Mouse (Mus musculus): ENCODE measurements around the gene 1700008O03Rik. TPM values are rescaled to one million over a fixed set of nuclear protein-coding genes. Genes with fewer than 3 reads are reported as not detected.

Gene 1700008O03Rik
- 1.1 TPM for polyA plus RNA-seq (2014; fragmentation: Illumina TruSeq; extraction: RNeasy Lipid Tissue Mini Kit (QIAGEN cat#74804); ENCODE audit: low read depth, low replicate concordance)

DNA sequence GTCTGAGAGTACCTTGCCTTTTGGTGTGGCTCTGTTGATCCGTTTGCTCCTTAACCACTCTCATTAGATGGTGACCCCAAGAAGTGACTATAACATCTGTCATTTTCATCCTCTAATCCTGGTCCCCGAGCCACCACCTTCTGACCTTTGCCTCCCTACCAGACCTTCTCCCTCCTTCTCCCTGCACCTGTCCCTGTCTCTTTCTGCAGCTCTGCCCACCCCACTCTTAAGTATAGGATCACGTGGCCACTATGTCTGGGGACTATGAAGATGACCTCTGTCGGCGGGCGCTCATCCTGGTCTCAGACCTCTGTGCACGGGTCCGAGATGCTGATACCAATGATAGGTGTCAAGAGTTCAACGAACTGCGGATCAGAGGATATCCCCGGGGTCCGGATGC, at the start of gene 1700008O03Rik:
Gene 1700008O03Rik (minus strand): TSS at position 101 of the 400 bp plus-strand sequence.

DNA sequence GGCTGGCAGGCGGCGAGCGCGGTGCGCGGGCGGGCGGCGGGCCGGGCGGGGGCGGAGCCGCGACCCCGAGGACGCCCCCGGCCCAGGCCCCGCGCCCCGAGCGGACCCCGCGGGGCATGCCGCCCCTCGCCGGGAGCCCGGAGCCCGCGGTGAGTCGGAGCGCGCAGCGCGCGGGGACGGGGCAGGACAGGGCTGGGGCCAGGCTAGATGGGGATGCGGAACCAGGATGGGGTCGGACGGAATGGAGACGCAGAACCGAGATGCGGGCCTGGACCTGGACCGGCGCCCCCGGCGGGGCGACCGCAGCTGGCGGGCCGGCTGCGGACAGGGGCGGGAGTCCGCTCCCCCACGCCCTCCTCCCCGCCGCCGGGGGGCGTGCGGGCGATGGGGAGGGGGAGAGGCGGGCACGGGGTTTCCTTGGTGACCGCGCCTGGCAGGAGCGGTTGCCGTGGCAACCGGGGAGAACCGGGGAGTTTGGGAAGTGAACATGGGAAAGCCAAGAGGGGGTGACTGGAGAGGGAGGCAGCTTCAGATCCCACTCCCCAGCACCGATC, 43.4 kb upstream of the 1700008O03Rik start, which contains the start of gene Lrrc4b:
Gene Lrrc4b (plus strand): TSS at position 51 of the 554 bp plus-strand sequence.

DNA sequence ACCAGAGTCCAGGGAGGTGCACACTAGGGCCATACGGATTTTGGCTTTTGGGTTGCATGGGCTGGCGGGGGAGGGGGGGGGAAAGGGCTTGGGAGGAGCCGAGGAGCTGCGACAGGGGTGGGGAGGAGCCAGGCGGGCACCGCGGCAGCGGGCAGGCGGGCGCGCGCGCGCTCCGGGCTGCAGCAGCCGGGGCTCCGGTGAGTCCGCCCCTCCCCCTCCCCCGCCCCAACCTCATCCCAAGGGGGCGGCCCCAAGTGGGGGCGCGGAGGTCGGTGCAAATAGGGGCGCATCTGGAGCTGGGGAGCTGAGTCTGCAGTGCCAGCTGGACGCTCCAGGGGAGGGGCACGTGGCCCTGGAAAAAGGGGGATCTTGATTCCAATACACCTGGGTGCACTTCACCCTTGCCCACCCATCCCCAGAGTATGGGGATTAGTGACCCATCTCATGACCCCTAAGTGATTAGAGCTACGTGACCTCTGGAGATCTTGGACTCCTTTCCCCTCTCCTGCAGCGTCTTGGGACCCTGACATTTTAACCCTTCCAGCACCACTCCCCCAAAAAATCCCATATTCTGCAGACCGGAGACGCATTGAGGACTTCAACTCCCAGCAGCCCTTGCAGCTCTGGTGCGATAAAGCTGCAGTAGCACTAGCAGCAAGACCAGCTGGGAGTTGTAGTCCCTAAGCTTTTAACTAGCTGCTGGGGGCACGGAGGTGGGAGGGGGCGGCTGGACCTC, 1.5 kb downstream of the 1700008O03Rik start, which contains the start of gene Syt3:
Gene Syt3 (plus strand): TSS at position 123 of the 736 bp plus-strand sequence.

Other genes starting within 250 kb of the 1700008O03Rik start
- 0.99 TPM for gene Klk1b16, start 249.1 kb downstream of the 1700008O03Rik start, polyA plus RNA-seq (2014; fragmentation: Illumina TruSeq; extraction: RNeasy Lipid Tissue Mini Kit (QIAGEN cat#74804); ENCODE audit: low read depth, low replicate concordance)
- gene Klk1b24, start 197.6 kb downstream of the 1700008O03Rik start, polyA plus RNA-seq (2014; fragmentation: Illumina TruSeq; extraction: RNeasy Lipid Tissue Mini Kit (QIAGEN cat#74804); ENCODE audit: low read depth, low replicate concordance) = 10.9 TPM
- 2.6 TPM for gene Klk1b3, start 187.6 kb downstream of the 1700008O03Rik start, polyA plus RNA-seq (2014; fragmentation: Illumina TruSeq; extraction: RNeasy Lipid Tissue Mini Kit (QIAGEN cat#74804); ENCODE audit: low read depth, low replicate concordance)
- not detected for gene Klk1b4, start 178.4 kb downstream of the 1700008O03Rik start, polyA plus RNA-seq (2014; fragmentation: Illumina TruSeq; extraction: RNeasy Lipid Tissue Mini Kit (QIAGEN cat#74804); ENCODE audit: low read depth, low replicate concordance)
- gene Klk1b5, start 169.9 kb downstream of the 1700008O03Rik start, polyA plus RNA-seq (2014; fragmentation: Illumina TruSeq; extraction: RNeasy Lipid Tissue Mini Kit (QIAGEN cat#74804); ENCODE audit: low read depth, low replicate concordance) = 0.64 TPM
- 1.4 TPM for gene Klk1, start 160.5 kb downstream of the 1700008O03Rik start, polyA plus RNA-seq (2014; fragmentation: Illumina TruSeq; extraction: RNeasy Lipid Tissue Mini Kit (QIAGEN cat#74804); ENCODE audit: low read depth, low replicate concordance)
- gene Gm36864, start 149.6 kb downstream of the 1700008O03Rik start, polyA plus RNA-seq (2014; fragmentation: Illumina TruSeq; extraction: RNeasy Lipid Tissue Mini Kit (QIAGEN cat#74804); ENCODE audit: low read depth, low replicate concordance) = 76.3 TPM
- 52.1 TPM for gene 1700028J19Rik, start 139.1 kb downstream of the 1700008O03Rik start, polyA plus RNA-seq (2014; fragmentation: Illumina TruSeq; extraction: RNeasy Lipid Tissue Mini Kit (QIAGEN cat#74804); ENCODE audit: low read depth, low replicate concordance)
- 32.7 TPM for gene 2410002F23Rik, start 139.1 kb downstream of the 1700008O03Rik start, polyA plus RNA-seq (2014; fragmentation: Illumina TruSeq; extraction: RNeasy Lipid Tissue Mini Kit (QIAGEN cat#74804); ENCODE audit: low read depth, low replicate concordance)
- not detected for gene Acp4, start 128.4 kb downstream of the 1700008O03Rik start, polyA plus RNA-seq (2014; fragmentation: Illumina TruSeq; extraction: RNeasy Lipid Tissue Mini Kit (QIAGEN cat#74804); ENCODE audit: low read depth, low replicate concordance)
- 13.7 TPM for gene Gm15517, start 124.4 kb downstream of the 1700008O03Rik start, polyA plus RNA-seq (2014; fragmentation: Illumina TruSeq; extraction: RNeasy Lipid Tissue Mini Kit (QIAGEN cat#74804); ENCODE audit: low read depth, low replicate concordance)
- 0.48 TPM for gene Clec11a, start 78.9 kb downstream of the 1700008O03Rik start, polyA plus RNA-seq (2014; fragmentation: Illumina TruSeq; extraction: RNeasy Lipid Tissue Mini Kit (QIAGEN cat#74804); ENCODE audit: low read depth, low replicate concordance)
- 0.31 TPM for gene Shank1, start 75.6 kb downstream of the 1700008O03Rik start, polyA plus RNA-seq (2014; fragmentation: Illumina TruSeq; extraction: RNeasy Lipid Tissue Mini Kit (QIAGEN cat#74804); ENCODE audit: low read depth, low replicate concordance)
- 0.07 TPM for gene Syt3, start 1.7 kb downstream of the 1700008O03Rik start, polyA plus RNA-seq (2014; fragmentation: Illumina TruSeq; extraction: RNeasy Lipid Tissue Mini Kit (QIAGEN cat#74804); ENCODE audit: low read depth, low replicate concordance)
- not detected for gene Lrrc4b, start 43.2 kb upstream of the 1700008O03Rik start, polyA plus RNA-seq (2014; fragmentation: Illumina TruSeq; extraction: RNeasy Lipid Tissue Mini Kit (QIAGEN cat#74804); ENCODE audit: low read depth, low replicate concordance)
- not detected for gene Aspdh, start 79.6 kb upstream of the 1700008O03Rik start, polyA plus RNA-seq (2014; fragmentation: Illumina TruSeq; extraction: RNeasy Lipid Tissue Mini Kit (QIAGEN cat#74804); ENCODE audit: low read depth, low replicate concordance)
- gene Josd2, start 82.2 kb upstream of the 1700008O03Rik start, polyA plus RNA-seq (2014; fragmentation: Illumina TruSeq; extraction: RNeasy Lipid Tissue Mini Kit (QIAGEN cat#74804); ENCODE audit: low read depth, low replicate concordance) = 1.9 TPM
- gene Emc10, start 110.7 kb upstream of the 1700008O03Rik start, polyA plus RNA-seq (2014; fragmentation: Illumina TruSeq; extraction: RNeasy Lipid Tissue Mini Kit (QIAGEN cat#74804); ENCODE audit: low read depth, low replicate concordance) = 1.8 TPM
- 119 TPM for gene Fam71e1, start 110.8 kb upstream of the 1700008O03Rik start, polyA plus RNA-seq (2014; fragmentation: Illumina TruSeq; extraction: RNeasy Lipid Tissue Mini Kit (QIAGEN cat#74804); ENCODE audit: low read depth, low replicate concordance)
- gene Mybpc2, start 138.8 kb upstream of the 1700008O03Rik start, polyA plus RNA-seq (2014; fragmentation: Illumina TruSeq; extraction: RNeasy Lipid Tissue Mini Kit (QIAGEN cat#74804); ENCODE audit: low read depth, low replicate concordance) = not detected
- not detected for gene Spib, start 146.3 kb upstream of the 1700008O03Rik start, polyA plus RNA-seq (2014; fragmentation: Illumina TruSeq; extraction: RNeasy Lipid Tissue Mini Kit (QIAGEN cat#74804); ENCODE audit: low read depth, low replicate concordance)
- not detected for gene Pold1, start 163.0 kb upstream of the 1700008O03Rik start, polyA plus RNA-seq (2014; fragmentation: Illumina TruSeq; extraction: RNeasy Lipid Tissue Mini Kit (QIAGEN cat#74804); ENCODE audit: low read depth, low replicate concordance)
- 2.3 TPM for gene Nr1h2, start 168.1 kb upstream of the 1700008O03Rik start, polyA plus RNA-seq (2014; fragmentation: Illumina TruSeq; extraction: RNeasy Lipid Tissue Mini Kit (QIAGEN cat#74804); ENCODE audit: low read depth, low replicate concordance)
- not detected for gene Napsa, start 186.6 kb upstream of the 1700008O03Rik start, polyA plus RNA-seq (2014; fragmentation: Illumina TruSeq; extraction: RNeasy Lipid Tissue Mini Kit (QIAGEN cat#74804); ENCODE audit: low read depth, low replicate concordance)
- 0.08 TPM for gene Kcnc3, start 204.8 kb upstream of the 1700008O03Rik start, polyA plus RNA-seq (2014; fragmentation: Illumina TruSeq; extraction: RNeasy Lipid Tissue Mini Kit (QIAGEN cat#74804); ENCODE audit: low read depth, low replicate concordance)